Mouse (Mus musculus) spleen, adult 18-20 months (tissue): ENCODE measurements around the gene Il1a.

Experiments
- DNase-seq, 2 experiments: peaks; one replicate each; pipeline ENCODE4 v3.0.0; 2022; ENCODE audit warnings: mixed read lengths in 2 of 2

The Il1a gene

GRCm38 (mm10) chr2:129309836-129310235 is at the start of gene Il1a:
TSS of gene Il1a (minus strand) at chr2:129309972.
- no peak for DNase-seq

DNA sequence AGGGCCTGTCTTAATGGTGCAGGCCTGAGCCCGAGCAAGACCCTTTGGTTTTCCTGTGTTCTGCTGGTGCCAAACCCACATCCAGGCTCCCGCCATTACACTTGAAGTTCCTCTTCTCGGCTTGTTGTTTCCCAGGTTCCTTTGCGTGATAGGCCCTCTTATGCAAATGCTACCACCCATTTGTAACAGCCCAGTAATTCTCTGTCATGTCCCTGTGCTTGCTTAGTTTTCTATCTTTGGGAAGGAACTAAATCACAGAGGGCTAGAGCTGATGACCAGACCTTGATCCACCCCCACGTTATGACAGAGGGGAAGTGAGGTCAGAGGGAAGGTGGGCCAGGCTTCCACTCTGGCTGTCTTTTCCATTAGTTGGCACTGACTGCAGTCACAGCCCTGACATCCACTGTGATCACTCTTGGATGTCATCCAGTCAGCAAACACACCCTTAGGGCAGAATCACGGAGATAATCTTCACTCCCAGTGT is 28.4 kb upstream of the Il1a start:
- no peak for DNase-seq

- no peak for DNase-seq
Observed at GRCm38 (mm10) chr2:129333471-129333870, 23.7 kb upstream of the Il1a start.

DNA sequence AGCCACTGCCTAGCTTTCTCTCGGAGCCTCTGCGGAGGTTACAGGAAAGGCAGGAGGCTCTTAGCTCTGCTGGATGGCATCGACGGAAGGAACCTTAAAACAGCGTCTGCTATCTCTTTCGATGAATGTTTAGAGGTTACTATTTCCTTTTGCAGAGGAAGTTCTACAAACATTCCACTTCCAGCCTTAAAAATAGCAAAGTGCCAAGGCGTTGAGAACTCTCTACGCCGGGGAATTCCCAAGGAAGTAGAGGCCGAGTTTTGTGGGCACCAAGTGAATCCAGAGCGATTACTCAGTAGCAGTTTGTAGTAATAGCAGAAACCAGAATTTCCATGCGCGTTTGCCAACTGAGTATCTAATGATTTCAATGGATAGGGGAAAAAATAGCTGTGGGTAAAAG is 20.8 kb upstream of the Il1a start:
- DNase-seq = no peak

GRCm38 (mm10) chr2:129330024-129330423 is 20.3 kb upstream of the Il1a start:
- DNase-seq = no peak

- no peak for DNase-seq
Observed at GRCm38 (mm10) chr2:129328238-129328637, 18.5 kb upstream of the Il1a start.

DNA sequence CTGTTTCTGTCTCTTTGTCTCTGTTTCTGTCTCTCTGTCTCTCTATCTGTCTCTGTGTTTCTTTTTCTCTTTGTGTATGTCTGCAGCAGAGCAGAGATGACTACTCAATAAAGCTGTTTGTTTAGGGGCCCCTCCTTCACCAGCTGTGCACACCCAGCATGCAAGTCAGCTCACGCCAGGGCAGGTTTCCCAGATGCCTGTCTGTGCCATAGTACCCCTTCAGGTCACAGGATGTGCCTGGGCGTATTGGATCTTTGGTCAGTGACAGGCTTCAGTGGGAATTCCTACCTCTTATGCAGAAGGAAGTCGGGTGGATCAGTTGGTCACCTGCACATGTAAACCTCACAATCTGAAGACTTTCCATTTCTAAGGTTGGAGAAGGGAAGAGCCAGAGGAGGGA is 14.4 kb upstream of the Il1a start:
- no peak for DNase-seq

DNA sequence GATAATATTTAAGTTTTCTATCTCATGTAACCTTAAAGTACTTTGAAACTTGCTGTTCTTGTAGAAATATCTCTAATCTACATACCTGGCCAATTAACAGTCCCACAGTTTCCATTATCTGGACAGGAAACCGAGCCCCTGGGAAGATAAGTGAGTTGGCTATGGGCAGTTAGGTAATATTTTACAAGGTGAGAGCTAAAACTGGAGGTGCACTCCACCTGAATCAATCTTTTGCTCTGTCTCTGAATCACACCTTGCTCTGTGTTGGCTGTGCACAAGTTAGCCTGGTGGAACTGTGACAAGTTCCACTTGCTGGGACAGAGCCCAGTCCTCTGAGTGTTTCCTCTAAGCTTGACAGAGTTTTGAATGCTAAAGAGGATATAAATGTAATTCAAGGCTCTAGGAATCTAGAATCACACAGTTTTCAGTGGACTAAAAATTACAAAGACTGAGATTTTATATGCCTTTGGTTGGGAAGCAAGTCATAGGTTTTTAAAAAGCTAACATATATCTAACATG is 12.4 kb upstream of the Il1a start:
- no peak for DNase-seq

- DNase-seq = no peak
Observed at GRCm38 (mm10) chr2:129320033-129320605, 10.3 kb upstream of the Il1a start.

GRCm38 (mm10) chr2:129315831-129316230 is 6.1 kb upstream of the Il1a start:
- no peak for DNase-seq

GRCm38 (mm10) chr2:129314880-129315279 is 5.1 kb upstream of the Il1a start:
- no peak for DNase-seq

DNA sequence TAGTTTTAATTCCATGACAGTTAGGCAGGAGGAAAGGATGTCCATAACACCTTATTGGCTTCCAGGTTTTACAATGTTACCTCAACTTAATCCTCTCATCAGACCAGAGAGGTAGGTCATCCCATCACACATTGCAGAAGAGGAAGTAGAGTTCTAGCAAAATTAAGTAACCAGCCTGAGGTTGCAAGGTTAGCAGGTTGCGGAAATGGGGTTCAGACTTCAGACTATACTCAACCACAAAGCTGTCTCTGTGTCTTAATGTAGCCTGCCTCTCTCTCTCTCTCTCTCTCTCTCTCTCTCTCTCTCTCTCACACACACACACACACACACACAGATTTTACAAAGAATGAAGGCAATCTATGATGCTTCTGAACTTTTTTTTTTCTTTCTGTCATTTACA is 4.2 kb upstream of the Il1a start:
- DNase-seq = no peak

DNA sequence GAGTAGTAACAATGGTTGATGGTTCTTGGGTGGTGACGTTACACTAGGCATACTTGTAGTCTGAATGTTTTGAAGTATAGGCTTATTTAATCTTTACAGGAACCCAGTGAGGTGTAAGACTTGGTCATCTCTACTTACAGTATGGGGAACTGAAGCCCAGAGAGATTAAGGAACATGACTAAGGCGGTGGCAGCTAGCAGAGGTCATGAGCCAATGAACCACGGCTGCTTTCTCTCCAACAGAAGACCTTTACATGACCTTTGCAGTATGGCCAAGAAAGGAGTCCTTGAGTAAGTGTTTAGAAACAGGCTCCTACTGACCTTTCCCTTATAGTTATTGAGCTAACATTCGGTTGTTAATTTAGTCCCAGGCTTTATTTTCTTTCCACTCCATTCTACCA is 3.8 kb downstream of the Il1a start:
- no peak for DNase-seq

DNA sequence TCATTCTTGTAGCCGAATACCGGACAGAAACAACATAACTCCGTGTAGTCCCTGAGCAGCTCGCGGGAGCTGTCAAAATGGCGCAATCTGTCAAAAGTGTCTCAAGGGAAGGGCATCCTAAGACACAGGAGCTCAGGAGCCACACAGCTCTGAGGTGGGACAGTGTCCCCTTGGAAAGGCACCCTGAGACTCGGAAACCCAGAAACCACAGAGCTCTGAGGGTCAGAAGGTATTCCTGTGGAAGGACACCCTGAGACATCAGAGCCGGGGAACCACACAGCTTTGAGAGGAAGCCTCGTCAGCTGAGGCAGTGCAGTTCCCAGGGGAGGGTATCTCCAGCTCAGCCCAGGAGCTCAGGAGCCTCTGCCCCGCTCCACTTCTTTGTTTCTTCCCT is 12.2 kb downstream of the Il1a start:
- DNase-seq = peak in 1 of 2 experiments; percentile 21

GRCm38 (mm10) chr2:129296671-129297588 is 12.8 kb downstream of the Il1a start, which contains the start of gene Ckap2l:
TSS of gene Ckap2l (minus strand) at chr2:129297212.
- peak; percentile 91 to 93 for DNase-seq

- DNase-seq = no peak
Observed at GRCm38 (mm10) chr2:129296086-129296485, 13.7 kb downstream of the Il1a start.

GRCm38 (mm10) chr2:129295075-129295474 is 14.7 kb downstream of the Il1a start:
- no peak for DNase-seq

GRCm38 (mm10) chr2:129273823-129274222 is 35.9 kb downstream of the Il1a start:
- DNase-seq = no peak

DNA sequence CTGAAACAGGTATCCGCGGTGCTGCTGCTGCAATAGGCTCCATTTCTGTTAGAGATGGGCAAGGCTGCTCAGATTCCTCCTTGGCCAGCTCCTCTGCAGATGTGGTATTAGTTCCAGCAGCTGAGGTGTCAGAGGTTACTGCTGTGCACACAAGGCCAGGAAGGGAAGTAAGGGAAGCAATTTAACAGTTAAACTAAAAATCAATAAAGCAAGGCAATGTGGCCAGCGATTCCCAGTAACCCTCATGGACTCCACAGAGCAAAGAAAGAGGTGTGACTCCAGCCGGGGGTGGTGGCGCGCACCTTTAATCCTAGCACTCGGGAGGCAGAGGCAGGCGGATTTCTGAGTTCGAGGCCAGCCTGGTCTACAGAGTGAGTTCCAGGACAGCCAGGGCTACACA is 39.2 kb downstream of the Il1a start:
- no peak for DNase-seq

DNA sequence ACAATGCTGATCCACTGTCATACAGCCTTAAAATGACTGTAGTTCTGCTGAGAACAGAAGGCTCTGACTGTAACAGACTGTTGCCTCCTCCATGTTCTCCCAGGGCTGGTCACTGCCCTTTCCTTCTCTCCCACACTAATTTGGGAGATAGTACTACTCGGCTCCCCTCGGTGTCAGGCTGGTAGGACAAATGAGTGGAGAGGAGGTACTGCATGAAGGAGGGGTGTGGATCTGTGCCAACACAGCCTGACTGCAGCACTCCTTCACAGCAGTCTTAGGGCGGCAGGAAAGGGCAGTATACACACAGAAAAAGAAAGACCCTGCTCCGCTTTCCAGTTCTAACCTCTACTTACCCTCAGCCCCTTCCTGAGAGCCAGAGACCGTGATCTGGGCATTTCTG is 39.8 kb downstream of the Il1a start:
- DNase-seq = no peak

- no peak for DNase-seq
Observed at GRCm38 (mm10) chr2:129269161-129269643, 40.6 kb downstream of the Il1a start.

DNA sequence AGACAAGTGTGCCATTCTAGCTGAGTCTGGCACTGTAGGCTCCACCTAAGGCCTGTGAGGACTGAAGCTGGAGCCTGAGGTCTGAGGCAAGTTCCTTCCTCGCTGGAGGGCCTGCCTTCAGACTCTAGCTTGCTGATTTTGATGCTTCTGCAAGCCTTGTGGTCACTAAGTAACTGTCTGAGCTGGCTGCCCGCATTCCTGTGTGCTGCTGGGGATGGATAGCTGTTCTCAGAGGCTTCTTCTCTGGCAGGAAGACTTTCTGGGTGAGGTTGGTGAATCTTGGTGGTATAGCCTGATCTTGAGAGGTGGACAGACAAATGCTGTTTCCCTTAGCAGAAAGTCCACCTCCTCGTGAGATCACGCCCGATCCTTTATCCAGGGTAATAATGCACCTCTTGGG is 42.0 kb downstream of the Il1a start:
- DNase-seq = no peak

GRCm38 (mm10) chr2:129265316-129265715 is 44.5 kb downstream of the Il1a start:
- no peak for DNase-seq

DNA sequence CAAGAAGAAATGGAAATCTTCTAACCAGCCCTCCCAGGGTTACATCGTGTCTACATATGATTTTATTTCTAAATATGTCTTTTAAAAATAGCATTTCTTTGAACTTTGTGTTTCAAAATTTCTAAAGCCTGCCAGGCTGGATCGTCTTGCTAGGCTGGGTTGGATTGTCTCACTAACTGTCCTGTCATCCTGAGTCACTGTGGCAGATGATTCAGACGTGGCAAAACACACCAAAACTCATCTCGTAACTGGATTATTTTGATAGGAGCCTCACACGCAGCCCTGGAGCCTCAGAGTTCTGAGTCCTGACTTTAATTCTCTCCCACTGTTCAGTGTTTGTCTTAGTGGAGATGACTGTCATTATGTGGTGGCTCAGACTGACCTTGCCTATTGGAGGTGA is 46.7 kb downstream of the Il1a start:
- no peak for DNase-seq
